Mouse (Mus musculus) heart, postnatal 0 days (tissue): ENCODE results near the gene Ccdc70. TPM values are rescaled to one million over a fixed set of nuclear protein-coding genes. Genes with fewer than 3 reads are reported as not detected.

Experiments
- ATAC-seq: fragments of 200-750 bp; cut with Nextera tagmentation; 2 replicates; pipeline ENCODE4 v1.8.0; 2017; ENCODE audit warnings: low read depth, moderate number of reproducible peaks, moderate library complexity; ENCODE audit not compliant: insufficient read depth
- DNase-seq: peaks from one replicate; pipeline ENCODE4 v3.0.0-alpha.2; 2016; ENCODE audit warnings: low spot score
- H3K27ac ChIP-seq: fragments of 300-500 bp; sonication (generic); 2 replicates; pipeline ENCODE4 v1.5.1; 2014; ENCODE audit warnings: low read depth, mild to moderate bottlenecking
- H3K27me3 ChIP-seq: fragments of 300-500 bp; sonication (generic); 2 replicates; pipeline ENCODE4 v1.6.1; 2014; ENCODE audit warnings: low read length, mixed read lengths; ENCODE audit not compliant: control insufficient read depth, insufficient read depth
- H3K36me3 ChIP-seq: fragments of 300-500 bp; sonication (generic); replicated peaks from 2 replicates; pipeline ENCODE4 v1.6.1; 2014; ENCODE audit warnings: low read length, mixed read lengths; ENCODE audit not compliant: control insufficient read depth, insufficient read depth
- H3K4me1 ChIP-seq: fragments of 300-500 bp; sonication (generic); 2 replicates; pipeline ENCODE4 v1.6.1; 2014; ENCODE audit warnings: antibody characterized with exemption; ENCODE audit not compliant: control insufficient read depth, insufficient read depth
- H3K4me2 ChIP-seq: fragments of 300-500 bp; sonication (generic); 2 replicates; pipeline ENCODE4 v1.6.1; 2014; ENCODE audit warnings: low read depth, mild to moderate bottlenecking, low read length, moderate library complexity
- H3K4me3 ChIP-seq: fragments of 300-500 bp; sonication (generic); 2 replicates; pipeline ENCODE4 v1.5.1; 2014; ENCODE audit warnings: low read depth, low read length
- H3K9ac ChIP-seq: fragments of 300-500 bp; sonication (generic); replicated peaks from 2 replicates; pipeline ENCODE4 v1.6.1; 2014; ENCODE audit warnings: low read depth, low read length, mixed read lengths
- H3K9me3 ChIP-seq: fragments of 300-500 bp; sonication (generic); replicated peaks from 2 replicates; pipeline ENCODE4 v1.6.1; 2016; ENCODE audit warnings: low read length; ENCODE audit not compliant: control insufficient read depth
- CTCF ChIP-seq: IDR thresholded peaks from 2 replicates; pipeline ENCODE4 v1.5.1; 2016; ENCODE audit warnings: antibody characterized with exemption, control low read depth, low read depth
- EP300 ChIP-seq: IDR thresholded peaks from 2 replicates; pipeline ENCODE4 v1.6.1; 2016; ENCODE audit warnings: antibody characterized with exemption, low read depth
- WGBS: fragments of 180-500 bp; shearing (Covaris S2); extraction: QIAGEN DNeasy Blood & Tissue Kit; methylation state at CpG from one replicate; pipeline ENCODE4 v1.1.7; 2014; 5-methylcytosine and 5-hydroxymethylcytosine counted together
- polyA plus RNA-seq: library from polyadenylated mRNA; unstranded; fragments of >200 nt; fragmentation: Nextera tagmentation; extraction: Ambion mirVana; gene quantifications from 2 replicates; pipeline ENCODE4 v1.2.1, GENCODE M21; 2015
- total RNA-seq: library from RNA; depleted of rRNA; stranded (reverse); fragments of >200 nt; gene quantifications from 2 replicates; pipeline ENCODE4 v1.2.3, GENCODE M21; 2014; ENCODE audit warnings: low replicate concordance; rRNA removed

Gene Ccdc70
- total and polyA plus RNA-seq, 2 experiments from 2014 or later: not detected

- no peaks in the 10 kb centered on the region for H3K36me3 ChIP-seq
- H3K27me3 ChIP-seq: no peaks in the 10 kb centered on the region
- no peak overlapping the region for H3K27ac ChIP-seq
- H3K4me3 ChIP-seq: no peak overlapping the region
- no peaks in the 10 kb centered on the region for H3K4me1 ChIP-seq
- DNase-seq (no peak), ATAC-seq (no peak)
- no peak overlapping the region for H3K4me2 ChIP-seq
- TF ChIP-seq EP300 (no peak), CTCF (no peak)
- no peak overlapping the region for H3K9ac ChIP-seq
- WGBS: 84% methylated on average over 24 of the region's 24 CpGs
- H3K9me3 ChIP-seq: no peaks in the 10 kb centered on the region
Measured at GRCm38 (mm10) chr8:22013034-22013707, 43.6 kb downstream of the Ccdc70 start.

GRCm38 (mm10) chr8:22017731-22018130, 48.2 kb downstream of the Ccdc70 start:
- Histone ChIP-seq H3K4me1 (no peaks in the 10 kb centered on the region), H3K27me3 (no peaks in the 10 kb centered on the region), H3K9me3 (no peaks in the 10 kb centered on the region), H3K4me3 (no peak overlapping the region), H3K36me3 (no peaks in the 10 kb centered on the region), H3K27ac (no peak overlapping the region), H3K9ac (no peak overlapping the region), H3K4me2 (no peak overlapping the region)
- WGBS: 80% methylated on average over 7 of the region's 7 CpGs
- ATAC-seq (no peak), DNase-seq (no peak)
- TF ChIP-seq EP300 (no peak), CTCF (no peak)

GRCm38 (mm10) chr8:22019498-22019897, 49.9 kb downstream of the Ccdc70 start:
- TF ChIP-seq CTCF (no peak), EP300 (no peak)
- H3K27ac ChIP-seq: no peak overlapping the region
- H3K4me3 ChIP-seq: no peak overlapping the region
- H3K27me3 ChIP-seq: no peaks in the 10 kb centered on the region
- H3K36me3 ChIP-seq: no peaks in the 10 kb centered on the region
- no peaks in the 10 kb centered on the region for H3K4me1 ChIP-seq
- WGBS: 68% methylated on average over 5 of the region's 5 CpGs
- no peaks in the 10 kb centered on the region for H3K9me3 ChIP-seq
- DNase-seq: no peak
- ATAC-seq: no peak
- H3K4me2 ChIP-seq: no peak overlapping the region
- H3K9ac ChIP-seq: no peak overlapping the region

GRCm38 (mm10) chr8:22022244-22022643, 52.7 kb downstream of the Ccdc70 start:
- 55% methylated on average over 7 of the region's 7 CpGs for WGBS
- Histone ChIP-seq H3K27ac (no peak overlapping the region), H3K27me3 (no peaks in the 10 kb centered on the region), H3K9me3 (no peaks in the 10 kb centered on the region), H3K4me1 (no peaks in the 10 kb centered on the region), H3K4me3 (no peak overlapping the region), H3K9ac (no peak overlapping the region), H3K36me3 (no peaks in the 10 kb centered on the region), H3K4me2 (no peak overlapping the region)
- ATAC-seq (no peak), DNase-seq (no peak)
- no peak for TF ChIP-seq EP300
- TF ChIP-seq CTCF: no peak

Other genes starting within 250 kb of the Ccdc70 start
- gene Defa24, start 235.3 kb upstream of the Ccdc70 start, total RNA-seq: not detected in 2 replicates
- gene Defa24, start 235.3 kb upstream of the Ccdc70 start, polyA plus RNA-seq: not detected in 2 replicates
- not detected in 2 replicates for gene Defb50, start 146.2 kb upstream of the Ccdc70 start, total RNA-seq
- not detected in 2 replicates for gene Defb50, start 146.2 kb upstream of the Ccdc70 start, polyA plus RNA-seq
- not detected in 2 replicates for gene Defb2, start 129.8 kb upstream of the Ccdc70 start, total RNA-seq
- gene Defb2, start 129.8 kb upstream of the Ccdc70 start, polyA plus RNA-seq: not detected in 2 replicates
- gene Defb10, start 110.9 kb upstream of the Ccdc70 start, total RNA-seq: not detected in 2 replicates
- gene Defb10, start 110.9 kb upstream of the Ccdc70 start, polyA plus RNA-seq: not detected in 2 replicates
- not detected in 2 replicates for gene Defb9, start 84.4 kb upstream of the Ccdc70 start, total RNA-seq
- not detected in 2 replicates for gene Defb9, start 84.4 kb upstream of the Ccdc70 start, polyA plus RNA-seq
- gene Defb11, start 63.4 kb upstream of the Ccdc70 start, total RNA-seq: not detected in 2 replicates
- gene Defb11, start 63.4 kb upstream of the Ccdc70 start, polyA plus RNA-seq: not detected in 2 replicates
- gene Defb15, start 37.1 kb upstream of the Ccdc70 start, total RNA-seq: not detected in 2 replicates
- not detected in 2 replicates for gene Defb15, start 37.1 kb upstream of the Ccdc70 start, polyA plus RNA-seq
- gene Defb35, start 31.4 kb upstream of the Ccdc70 start, total RNA-seq: not detected in 2 replicates
- not detected in 2 replicates for gene Defb35, start 31.4 kb upstream of the Ccdc70 start, polyA plus RNA-seq
- gene Defb13, start 23.0 kb upstream of the Ccdc70 start, total RNA-seq: not detected in 2 replicates
- gene Defb13, start 23.0 kb upstream of the Ccdc70 start, polyA plus RNA-seq: not detected in 2 replicates
- gene Fam90a1a, start 11.1 kb upstream of the Ccdc70 start, total RNA-seq: not detected in 2 replicates
- not detected in 2 replicates for gene Fam90a1a, start 11.1 kb upstream of the Ccdc70 start, polyA plus RNA-seq
- gene Atp7b, start 90.5 kb downstream of the Ccdc70 start, total RNA-seq: 0.50 and 1.2 TPM in 2 replicates
- gene Atp7b, start 90.5 kb downstream of the Ccdc70 start, polyA plus RNA-seq: 0.12 and 0.22 TPM in 2 replicates
- gene Alg11, start 90.9 kb downstream of the Ccdc70 start, total RNA-seq: 16.3 and 46.8 TPM in 2 replicates
- 7.5 and 8.2 TPM in 2 replicates for gene Alg11, start 90.9 kb downstream of the Ccdc70 start, polyA plus RNA-seq
- not detected in 2 replicates for gene Nek5, start 155.3 kb downstream of the Ccdc70 start, total RNA-seq
- 0.18 and 0.43 TPM in 2 replicates for gene Nek5, start 155.3 kb downstream of the Ccdc70 start, polyA plus RNA-seq
- 1.2 and 3.8 TPM in 2 replicates for gene Nek3, start 196.7 kb downstream of the Ccdc70 start, total RNA-seq
- gene Nek3, start 196.7 kb downstream of the Ccdc70 start, polyA plus RNA-seq: 2.7 and 3.4 TPM in 2 replicates
- 24.9 and 30.0 TPM in 2 replicates for gene Ckap2, start 216.0 kb downstream of the Ccdc70 start, total RNA-seq
- 14.3 and 15.0 TPM in 2 replicates for gene Ckap2, start 216.0 kb downstream of the Ccdc70 start, polyA plus RNA-seq
- 14.0 and 18.1 TPM in 2 replicates for gene Vps36, start 223.0 kb downstream of the Ccdc70 start, total RNA-seq
- 19.5 and 20.9 TPM in 2 replicates for gene Vps36, start 223.0 kb downstream of the Ccdc70 start, polyA plus RNA-seq